Mouse (Mus musculus) G1E (cell line): ENCODE measurements around the gene Egln1.

Experiments used
- CTCF ChIP-seq: IDR thresholded peaks from 2 replicates; pipeline ENCODE4 v1.5.1; 2012; ENCODE audit warnings: low read depth, low read length, inconsistent platforms, mixed read lengths
- GATA1 ChIP-seq: IDR thresholded peaks from 2 replicates; pipeline ENCODE4 v1.6.1; 2012; ENCODE audit warnings: borderline replicate concordance, low read length, inconsistent platforms, mixed read lengths

GRCm38 (mm10) chr8:124930649-124931048, 18.5 kb downstream of the Egln1 start:
- TF ChIP-seq CTCF = no peak
- no peak for TF ChIP-seq GATA1
